Mouse (Mus musculus) fat pad, adult 2 months (tissue): ENCODE measurements around the gene Msrb3.
"Not testable (repeated sequence)": the region's sequence is repeated elsewhere in the genome, so short reads cannot be mapped to it uniquely, and the experiment has no call there.

Experiments
- DNase-seq: peaks from one replicate; pipeline ENCODE4 v3.0.0-alpha.2; 2011; ENCODE audit warnings: low read depth, low spot score; ENCODE audit errors: extremely low read depth

Msrb3 gene

DNA sequence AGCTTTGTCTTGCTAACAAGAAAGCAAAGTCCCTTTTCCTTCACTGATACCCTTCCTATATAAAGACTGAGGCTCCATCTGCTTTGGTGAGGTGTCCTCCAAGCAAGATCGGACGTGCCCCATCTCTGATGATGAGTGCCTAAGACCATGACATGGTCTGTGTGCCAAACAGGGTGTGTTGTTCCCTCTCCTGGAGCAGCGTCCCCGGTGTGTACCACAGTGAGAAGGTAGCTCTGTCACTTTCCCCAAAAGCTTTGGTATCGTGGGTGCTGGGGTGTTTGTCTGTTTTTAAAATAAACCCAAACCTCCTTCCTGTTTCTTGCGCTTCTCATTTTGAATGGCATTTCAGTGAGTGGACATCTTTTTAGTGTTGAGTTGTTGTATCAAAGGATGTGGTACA, 139.0 kb downstream of the Msrb3 start:
- DNase-seq: no peak

DNA sequence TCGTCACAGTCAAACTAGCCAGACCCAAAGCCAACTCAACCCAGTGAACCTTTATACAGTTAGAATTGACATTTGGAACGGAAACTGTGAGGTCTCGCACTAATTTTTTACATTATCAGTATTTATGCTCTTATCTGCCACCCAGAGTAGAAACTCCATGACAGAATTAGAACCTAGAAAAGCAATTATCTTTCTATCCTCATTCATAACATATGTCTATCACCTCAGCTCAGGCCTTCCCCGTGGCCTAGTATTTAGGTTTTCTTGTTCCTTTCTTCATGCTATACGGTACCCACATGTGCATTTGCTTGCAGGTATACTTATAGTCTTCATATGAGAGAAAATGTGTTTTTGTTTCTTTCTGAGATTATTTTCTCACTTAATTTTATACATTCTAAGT, 146.4 kb downstream of the Msrb3 start:
- no peak for DNase-seq

DNA sequence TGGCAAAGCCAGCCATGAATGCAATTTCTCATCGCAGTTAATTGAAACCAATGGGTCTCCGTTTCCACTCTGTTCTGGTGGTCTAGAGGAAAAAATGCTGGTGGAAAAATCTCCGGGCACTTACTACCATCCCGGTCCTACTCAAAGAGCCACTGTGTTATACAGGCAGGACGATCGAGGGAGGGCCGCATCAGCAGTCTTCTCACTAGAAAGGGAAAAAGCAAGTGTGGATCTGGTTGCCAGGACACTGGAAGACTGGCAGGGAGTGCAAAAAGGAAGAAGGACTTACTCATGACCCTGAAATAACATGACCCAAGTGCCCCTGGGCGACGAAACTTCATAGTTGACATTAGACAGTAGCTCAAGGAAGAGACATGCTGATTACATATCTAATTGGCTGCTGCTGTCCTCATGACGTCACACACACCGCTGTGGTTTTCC, 147.1 kb downstream of the Msrb3 start:
- DNase-seq: no peak

DNA sequence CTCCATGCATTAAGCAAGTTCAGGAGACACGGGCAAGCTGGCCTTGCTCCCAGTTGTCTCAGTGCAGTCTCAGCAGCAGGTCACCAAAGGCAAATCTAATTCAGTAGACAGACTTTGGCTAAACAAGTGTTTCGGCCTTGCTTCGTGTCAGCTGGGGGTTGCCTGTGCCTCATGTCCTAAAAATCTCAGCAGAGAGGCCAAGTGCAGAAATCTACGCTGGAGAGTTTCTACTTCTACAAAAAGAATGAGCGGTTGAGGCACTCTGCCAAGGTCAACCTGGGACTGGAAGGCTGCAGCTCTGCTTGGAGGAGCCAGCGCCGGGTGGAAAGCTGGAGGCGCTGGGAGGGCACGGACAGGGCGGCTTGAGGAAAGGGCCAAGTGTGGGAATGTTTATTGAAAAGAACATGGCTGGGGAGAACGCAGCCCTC, 147.6 kb downstream of the Msrb3 start:
- peak; percentile 14 for DNase-seq

DNA sequence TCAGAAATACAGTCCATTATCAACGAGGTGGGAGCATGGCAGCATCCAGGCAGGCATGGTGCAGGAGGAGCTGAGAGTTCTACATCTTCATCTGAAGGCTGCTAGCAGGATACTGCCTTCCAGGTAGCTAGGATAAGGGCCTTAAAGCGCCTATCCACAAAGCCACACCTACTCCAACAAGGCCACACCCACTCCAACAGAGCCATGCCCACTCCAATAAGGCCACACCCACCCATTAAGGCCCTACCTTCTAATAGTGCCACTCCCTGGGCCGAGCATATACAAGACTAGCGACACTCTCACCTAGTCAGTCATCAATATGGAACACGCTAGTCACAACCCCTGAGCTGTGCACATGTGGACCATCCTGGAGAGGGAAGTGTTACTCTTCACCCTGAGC, 149.3 kb downstream of the Msrb3 start:
- DNase-seq: not testable (repeated sequence)

DNA sequence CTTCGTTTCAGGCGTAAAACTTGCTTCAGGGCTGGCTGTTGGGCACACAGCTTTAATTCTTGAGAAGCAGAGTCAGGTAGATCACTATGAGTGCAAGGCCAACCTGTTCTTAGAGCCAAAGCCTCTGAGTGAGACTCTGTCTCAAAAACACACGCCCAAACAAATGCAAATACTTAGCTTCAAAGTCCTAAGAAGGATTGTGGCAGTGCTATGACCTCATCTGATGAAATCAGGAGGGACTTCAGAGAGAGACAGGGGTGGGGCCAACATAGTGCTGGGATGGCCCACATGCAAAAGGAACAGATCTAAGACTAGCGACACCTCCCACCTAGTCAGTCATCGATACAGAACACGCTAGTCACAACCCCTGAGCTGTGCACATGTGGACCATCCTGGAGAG, 150.7 kb downstream of the Msrb3 start:
- no peak for DNase-seq

DNA sequence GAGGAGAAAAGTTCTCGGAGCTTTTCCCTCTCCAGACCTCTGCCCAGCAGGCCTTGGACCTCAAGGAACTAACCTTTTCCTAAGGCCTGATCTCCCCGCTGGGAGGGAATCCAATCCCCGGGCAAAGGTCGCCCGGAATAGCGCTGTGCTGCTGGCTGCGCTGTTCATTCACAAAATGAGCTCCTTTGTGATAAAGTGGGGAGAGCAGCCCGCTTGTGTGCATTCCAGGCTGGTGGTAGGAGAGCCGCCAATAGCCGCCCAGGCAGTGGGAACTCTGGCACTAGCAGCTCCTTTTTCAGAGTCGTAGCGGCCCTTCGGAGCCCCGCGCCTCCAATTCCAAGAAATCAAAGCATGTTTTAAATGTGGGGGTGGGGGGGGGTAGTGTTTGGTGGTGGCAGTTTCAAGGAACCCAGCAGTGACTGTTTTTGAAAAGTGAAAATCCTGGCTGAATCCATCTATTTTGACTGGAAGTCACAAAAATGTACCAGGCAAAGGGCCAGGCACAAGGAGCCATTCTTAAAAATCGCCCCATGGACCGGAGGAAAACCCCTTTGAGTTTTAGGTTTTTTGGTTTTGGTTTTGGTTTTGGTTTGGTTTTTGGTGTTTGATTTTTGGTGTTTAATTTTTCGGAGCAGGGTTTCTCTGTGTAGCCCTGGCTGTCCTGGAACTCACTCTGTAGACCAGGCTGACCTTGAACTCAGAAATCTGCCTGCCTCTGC, 153.6 kb downstream of the Msrb3 start:
- DNase-seq: no peak

DNA sequence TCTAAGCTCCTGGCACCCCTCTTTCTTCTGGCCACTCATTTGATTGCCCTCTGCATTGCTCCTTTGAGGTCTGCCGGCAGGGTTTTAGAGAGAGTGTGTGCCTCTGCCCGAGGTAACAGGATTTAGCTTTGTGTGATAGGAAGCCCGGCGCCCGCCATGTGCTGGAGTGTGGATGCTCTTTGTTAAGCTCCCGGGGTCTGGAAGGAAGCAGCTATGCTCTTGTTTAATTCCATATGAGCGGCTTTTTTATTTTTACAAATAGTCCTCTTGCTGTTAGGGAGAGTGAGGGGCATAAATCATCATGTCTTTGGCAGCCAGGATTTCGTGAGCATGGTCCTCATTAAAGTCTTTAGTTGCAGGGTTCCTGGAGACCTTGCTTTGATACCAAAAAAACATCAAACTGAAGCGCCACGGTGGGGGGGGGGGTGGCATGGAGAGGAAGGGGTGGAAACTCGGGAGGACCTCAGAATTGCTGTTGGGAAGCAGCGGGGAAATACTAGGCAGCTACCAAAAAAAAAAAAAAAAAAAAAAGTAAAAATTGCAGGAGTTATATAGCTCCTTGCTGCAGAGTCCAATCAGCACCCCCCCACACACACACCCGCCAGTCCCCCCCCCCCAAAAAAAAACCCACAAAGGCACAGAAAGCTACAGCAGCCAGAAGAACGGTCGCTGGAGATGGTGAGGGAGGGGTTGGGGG, 154.3 kb downstream of the Msrb3 start:
- no peak for DNase-seq

DNA sequence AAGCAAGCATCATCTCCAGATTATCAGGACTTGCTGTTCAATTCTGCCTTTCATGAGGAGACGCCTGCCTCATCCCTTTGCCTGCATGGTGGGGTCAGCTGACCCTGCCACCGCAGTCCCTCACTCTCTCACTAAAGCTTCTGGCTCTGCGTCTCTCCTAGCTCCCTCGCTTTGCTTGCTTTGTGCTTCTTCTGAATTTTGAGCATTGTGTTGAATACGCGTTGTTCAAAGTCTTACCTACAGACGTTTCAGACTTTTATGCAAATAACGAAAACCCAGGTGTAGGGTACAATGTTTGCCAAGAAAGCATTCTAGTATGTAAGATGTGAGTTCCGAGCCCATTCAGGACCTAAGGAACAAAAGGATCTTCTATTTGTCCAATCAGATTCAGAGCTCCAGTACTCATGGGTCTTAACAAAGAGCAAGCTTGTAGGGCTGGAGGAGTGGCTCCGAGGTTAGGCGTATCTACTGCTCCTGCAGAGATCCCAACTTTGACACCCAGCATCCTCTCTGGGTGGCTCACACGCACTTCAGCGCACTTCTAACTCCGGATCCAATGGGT, 162.3 kb downstream of the Msrb3 start:
- DNase-seq: no peak

DNA sequence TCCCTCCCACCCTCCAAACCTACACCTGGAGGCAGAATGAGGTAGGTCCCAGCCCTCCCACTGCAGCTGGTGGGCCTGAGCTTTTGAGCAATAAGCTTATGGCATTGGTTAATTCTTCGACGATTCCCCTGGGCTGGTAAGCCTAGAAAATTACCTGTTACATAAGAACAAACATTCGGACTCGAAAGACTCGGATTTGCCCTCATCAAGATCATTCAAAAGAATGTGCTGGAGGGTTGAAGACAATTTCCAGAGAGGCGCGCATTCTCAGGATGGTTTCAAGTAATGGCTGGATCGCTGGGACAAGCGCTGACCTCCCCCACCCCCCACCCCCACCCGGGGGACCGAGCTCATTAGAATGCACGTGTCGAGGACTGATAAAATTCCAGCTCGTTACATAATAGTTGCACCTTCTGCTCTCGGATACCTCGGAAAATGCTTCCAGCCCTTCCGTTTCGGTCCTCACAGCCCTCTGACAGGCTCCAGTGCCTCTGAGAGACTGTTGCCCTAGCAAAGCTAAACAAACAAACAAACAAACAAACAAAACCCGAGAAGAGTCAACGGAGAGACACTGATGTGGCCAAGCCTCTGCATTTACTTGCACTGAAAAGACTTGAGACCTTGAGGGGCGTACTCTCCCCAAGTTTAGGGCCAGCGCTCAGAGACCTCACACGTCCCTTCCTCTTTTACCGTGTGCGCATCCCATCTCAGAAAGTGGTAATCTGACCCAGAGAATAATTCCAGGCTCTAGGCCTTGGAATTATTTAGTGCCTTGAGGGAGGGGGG, 163.0 kb downstream of the Msrb3 start:
- DNase-seq: no peak

DNA sequence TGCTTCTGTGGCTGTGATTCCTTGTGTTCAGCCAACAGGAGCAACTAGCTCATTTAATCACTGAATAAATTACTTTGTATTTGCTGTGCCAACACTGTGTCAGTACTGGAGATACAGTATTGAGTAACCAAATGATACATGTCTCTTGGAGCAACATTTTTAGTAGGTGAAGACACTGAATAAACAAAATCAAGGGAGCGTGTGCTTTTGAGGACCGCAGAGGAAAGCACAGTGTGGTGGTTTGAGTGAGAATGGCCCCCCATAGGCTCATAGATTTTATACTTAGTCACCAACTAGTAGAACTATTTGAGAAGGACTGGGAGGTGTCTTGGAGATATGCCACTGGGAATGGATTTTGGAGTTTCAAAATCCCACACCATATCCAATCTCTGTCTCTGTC, 164.5 kb downstream of the Msrb3 start:
- DNase-seq: no peak
